9 mouse cellular contexts compared by ENCODE assay signal in genomic region chr1:92791070-92791831, GRCm38 (mm10). TPM values are rescaled to one million over a fixed set of nuclear protein-coding genes. Genes with fewer than 3 reads are reported as not detected.
DNase-seq lines count a peak whose midpoint lies in the region; ATAC-seq lines count a peak whose summit lies in the region.
"Had no signal": no experiment of that assay in that cellular context is flagged by ENCODE, and none has a peak within 500 bp of the region (broad histone marks: within the 10 kb centered on the region; RNA-seq: fewer than 3 reads in every experiment).

No protein-coding gene starts in this region.

- no peak overlapping the region for H3K27ac ChIP-seq in lung, embryonic 15.5 days
- H3K27ac ChIP-seq in heart, embryonic 11.5 days (ENCODE audit: low read depth, low read length): peak overlapping the region; percentile 46; the same call in 1 of the 2 replicates
- peak overlapping the region; percentile 92 for H3K27ac ChIP-seq in limb, embryonic 12.5 days
- no peak overlapping the region for H3K27ac ChIP-seq in neural tube, embryonic 14.5 days (ENCODE audit: low read depth, low read length)
- H3K27ac ChIP-seq: liver, embryonic 15.5 days had no signal

- H3K9me3 ChIP-seq in lung, embryonic 15.5 days: no peaks in the 10 kb centered on the region
- no peaks in the 10 kb centered on the region for H3K9me3 ChIP-seq in heart, embryonic 11.5 days (replicated peaks; ENCODE audit: control insufficient read depth, low read length)
- no peaks in the 10 kb centered on the region for H3K9me3 ChIP-seq in limb, embryonic 12.5 days
- H3K9me3 ChIP-seq in neural tube, embryonic 14.5 days (ENCODE audit: control insufficient read depth, low read length): no peaks in the 10 kb centered on the region
- H3K9me3 ChIP-seq: liver, embryonic 15.5 days had no signal

- no peaks in the 10 kb centered on the region for H3K27me3 ChIP-seq in lung, embryonic 15.5 days
- H3K27me3 ChIP-seq in heart, embryonic 11.5 days (ENCODE audit: control insufficient read depth, insufficient read depth, low read length): peaks cover 12% of the 10 kb centered on the region
- peaks cover 5% of the 10 kb centered on the region for H3K27me3 ChIP-seq in limb, embryonic 12.5 days
- H3K27me3 ChIP-seq in neural tube, embryonic 14.5 days (ENCODE audit: control insufficient read depth, insufficient read depth, low read length): no peaks in the 10 kb centered on the region
- H3K27me3 ChIP-seq: liver, embryonic 15.5 days had no signal

- no peak for DNase-seq in lung, postnatal 25 days (ENCODE audit: low spot score)
- no peak for DNase-seq in spleen, postnatal 14 days (ENCODE audit: low spot score in 2 of 2)
- DNase-seq in right cerebral cortex, adult 2 months (ENCODE audit: low spot score in 2 of 2): no peak
- no peak for DNase-seq in spleen, adult 12 weeks (ENCODE audit: low spot score)

- WGBS in lung, embryonic 15.5 days: 2% methylated on average over 10 of the region's 10 CpGs
- WGBS in heart, embryonic 11.5 days (ENCODE audit: insufficient replicate concordance): 6% methylated on average over 10 of the region's 10 CpGs
- under 1% methylated on average over 10 of the region's 10 CpGs for WGBS in limb, embryonic 12.5 days
- 9% methylated on average over 10 of the region's 10 CpGs for WGBS in neural tube, embryonic 14.5 days

- H3K4me2 ChIP-seq in lung, embryonic 15.5 days: peak overlapping the region; percentile 39
- peak overlapping the region; percentile 47 for H3K4me2 ChIP-seq in heart, embryonic 11.5 days
- H3K4me2 ChIP-seq in limb, embryonic 12.5 days: peak overlapping the region; percentile 49
- no peak overlapping the region for H3K4me2 ChIP-seq in neural tube, embryonic 14.5 days (ENCODE audit: low read depth, low read length)
- H3K4me2 ChIP-seq: liver, embryonic 15.5 days had no signal

- H3K36me3 ChIP-seq in lung, embryonic 15.5 days: no peaks in the 10 kb centered on the region
- no peaks in the 10 kb centered on the region for H3K36me3 ChIP-seq in heart, embryonic 11.5 days (ENCODE audit: control insufficient read depth, insufficient read depth, low read length)
- no peaks in the 10 kb centered on the region for H3K36me3 ChIP-seq in limb, embryonic 12.5 days
- no peaks in the 10 kb centered on the region for H3K36me3 ChIP-seq in neural tube, embryonic 14.5 days (ENCODE audit: control insufficient read depth, insufficient read depth, low read length)
- H3K36me3 ChIP-seq: liver, embryonic 15.5 days had no signal

- H3K4me3 ChIP-seq in lung, embryonic 15.5 days: 0 out of 2 replicates have a peak overlapping the region, but pooled peaks have one; percentile 2
- H3K4me3 ChIP-seq in heart, embryonic 11.5 days (ENCODE audit: low read depth, low read length): no peak overlapping the region
- H3K4me3 ChIP-seq in limb, embryonic 12.5 days (replicated peaks): peak overlapping the region; percentile 21
- no peak overlapping the region for H3K4me3 ChIP-seq in neural tube, embryonic 14.5 days (ENCODE audit: low read depth, low read length)
- H3K4me3 ChIP-seq: liver, embryonic 15.5 days had no signal

- no peak overlapping the region for H3K9ac ChIP-seq in lung, embryonic 15.5 days
- H3K9ac ChIP-seq in heart, embryonic 11.5 days (ENCODE audit: low read depth, low read length): 0 out of 2 replicates have a peak overlapping the region, but pooled peaks have one; percentile 16
- no peak overlapping the region; the same call in 1 of the 2 replicates for H3K9ac ChIP-seq in limb, embryonic 12.5 days (replicated peaks)
- H3K9ac ChIP-seq in neural tube, embryonic 14.5 days (replicated peaks; ENCODE audit: low read depth, low read length): no peak overlapping the region
- H3K9ac ChIP-seq: liver, embryonic 15.5 days had no signal

- peak; percentile 71 for ATAC-seq in lung, embryonic 15.5 days (ENCODE audit: borderline replicate concordance, extremely low read depth, low FRiP score, low TSS enrichment)
- peak; percentile 64 for ATAC-seq in heart, embryonic 11.5 days (replicated peaks; ENCODE audit: insufficient number of reproducible peaks, low FRiP score, low TSS enrichment)
- ATAC-seq in limb, embryonic 12.5 days (ENCODE audit: insufficient number of reproducible peaks, insufficient read depth, low FRiP score, low TSS enrichment, low read depth): peak; percentile 90
- peak; percentile 71; the same call in 1 of the 2 replicates for ATAC-seq in neural tube, embryonic 14.5 days (ENCODE audit: low read depth)

- peaks cover 12% of the 10 kb centered on the region for H3K4me1 ChIP-seq in lung, embryonic 15.5 days
- peaks cover 27% of the 10 kb centered on the region for H3K4me1 ChIP-seq in heart, embryonic 11.5 days (ENCODE audit: control insufficient read depth, insufficient read depth, low read length)
- H3K4me1 ChIP-seq in limb, embryonic 12.5 days (replicated peaks): peaks cover 53% of the 10 kb centered on the region
- no peaks in the 10 kb centered on the region for H3K4me1 ChIP-seq in neural tube, embryonic 14.5 days (ENCODE audit: control insufficient read depth, insufficient read depth, low read length)
- H3K4me1 ChIP-seq: liver, embryonic 15.5 days had no signal

RNA-seq across cellular contexts. Expression of gene Gpc1, which starts 40.2 kb away (rescaled TPM):
- polyA plus RNA-seq in lung, embryonic 15.5 days (2015; fragmentation: Nextera tagmentation; extraction: Ambion mirVana): 34.2 and 35.1 TPM in 2 replicates
- polyA plus RNA-seq in heart, embryonic 11.5 days (2014; fragmentation: Nextera tagmentation; extraction: Ambion mirVana): 25.9 and 34.3 TPM in 2 replicates
- 82.2 and 87.9 TPM in 2 replicates for polyA plus RNA-seq in limb, embryonic 12.5 days (2016; fragmentation: Nextera tagmentation; extraction: Ambion mirVana)
- 58.5 and 65.7 TPM in 2 replicates for polyA plus RNA-seq in neural tube, embryonic 14.5 days (2014; fragmentation: Nextera tagmentation; extraction: Ambion mirVana)

Comparison
In these comparisons a context has a peak if more than half of its experiments do, and no peak if none do; other contexts are left out.
1. H3K27ac ChIP-seq: peak in heart, embryonic 11.5 days (single experiment) and limb, embryonic 12.5 days (single experiment); none in lung, embryonic 15.5 days (single experiment) and neural tube, embryonic 14.5 days (single experiment).
2. H3K4me3 ChIP-seq: peak in lung, embryonic 15.5 days (single experiment) and limb, embryonic 12.5 days (single experiment); none in heart, embryonic 11.5 days (single experiment) and neural tube, embryonic 14.5 days (single experiment).
3. Peak in every context shown above with its lines, with median percentiles within 50 percentile points of each other: ATAC-seq.